Mouse (Mus musculus) ES-Bruce4 (cell line): ENCODE measurements around the gene Fndc3b.

Source experiments
- CTCF ChIP-seq: IDR thresholded peaks from one replicate; pipeline ENCODE4 v1.8.1; 2011; ENCODE audit warnings: low read depth, low read length
- POLR2A ChIP-seq: IDR thresholded peaks from one replicate; pipeline ENCODE4 v1.8.1; 2011; ENCODE audit warnings: low read length; ENCODE audit not compliant: insufficient read depth

GRCm38 (mm10) chr3:27469971-27470370 is 241.1 kb downstream of the Fndc3b start:
- TF ChIP-seq CTCF: no peak
- no peak for TF ChIP-seq POLR2A
